Mouse (Mus musculus): ENCODE data around the gene Dmbx1. TPM values are rescaled to one million over a fixed set of nuclear protein-coding genes. Genes with fewer than 3 reads are reported as not detected.
A peak's percentile ranks its signal among the peaks of the same experiment; 100 is the strongest.

Dmbx1 gene
- total RNA-seq, 1 experiment = 0.18 TPM

- Histone ChIP-seq H3K36me3 (ENCODE audit: control insufficient read depth, insufficient read depth, low read length, poor library complexity, severe bottlenecking) (no peaks in the 10 kb centered on the region), H3K4me1 (ENCODE audit: control insufficient read depth in 2 of 2, insufficient read depth in 2 of 2, low read length in 2 of 2, poor library complexity in 1 of 2) (peaks cover 0 to 15% of the 10 kb centered on the region in 2 experiments; a peak in 2 of 4 replicates), H3K9me3 (ENCODE audit: control insufficient read depth, insufficient read depth, low read depth, low read length) (no peaks in the 10 kb centered on the region), H3K27ac (ENCODE audit: insufficient read depth, low read depth, low read length, poor library complexity, severe bottlenecking) (no peak overlapping the region), H3K9ac (ENCODE audit: insufficient read depth, low read depth, low read length, poor library complexity, severe bottlenecking) (peak overlapping the region; percentile 71), H3K4me3 (ENCODE audit: insufficient read depth in 1 of 2, low read depth in 1 of 2, low read length in 2 of 2, poor library complexity in 1 of 2, severe bottlenecking in 1 of 2) (peak overlapping the region; percentile 61 to 79)
- in situ Hi-C loops (cut with MboI; ENCODE audit: low sequenced_read_pairs in 2 of 2, unreplicated experiment in 2 of 2) = no loop called here
- TF ChIP-seq ZNF384 (IDR thresholded peaks at IDR 0.05; ENCODE audit: low read depth, low read length) (no peak), MAFK (IDR thresholded peaks at IDR 0.05; ENCODE audit: insufficient read depth, low read depth, low read length) (no peak), ZC3H11A (IDR thresholded peaks at IDR 0.05; ENCODE audit: borderline replicate concordance, low read depth, low read length) (no peak), CHD2 (IDR thresholded peaks at IDR 0.05; ENCODE audit: low read depth, low read length) (no peak), HCFC1 (IDR thresholded peaks at IDR 0.05; ENCODE audit: borderline replicate concordance, insufficient read depth, low read length) (no peak)
- no peak for DNase-seq (ENCODE audit: low read depth, low spot score)
Measured at GRCm38 (mm10) chr4:115962671-115963412, 23.1 kb upstream of the Dmbx1 start.

- Histone ChIP-seq H3K4me3 (ENCODE audit: insufficient read depth in 1 of 2, low read depth in 1 of 2, low read length in 2 of 2, poor library complexity in 1 of 2, severe bottlenecking in 1 of 2) (no peak overlapping the region), H3K9ac (ENCODE audit: insufficient read depth, low read depth, low read length, poor library complexity, severe bottlenecking) (no peak overlapping the region), H3K4me1 (ENCODE audit: control insufficient read depth in 2 of 2, insufficient read depth in 2 of 2, low read length in 2 of 2, poor library complexity in 1 of 2) (peaks cover 0 to 15% of the 10 kb centered on the region in 2 experiments; a peak in 2 of 4 replicates), H3K9me3 (ENCODE audit: control insufficient read depth, insufficient read depth, low read depth, low read length) (no peaks in the 10 kb centered on the region), H3K36me3 (ENCODE audit: control insufficient read depth, insufficient read depth, low read length, poor library complexity, severe bottlenecking) (no peaks in the 10 kb centered on the region), H3K27ac (ENCODE audit: insufficient read depth, low read depth, low read length, poor library complexity, severe bottlenecking) (no peak overlapping the region)
- no peak for DNase-seq (ENCODE audit: low read depth, low spot score)
- in situ Hi-C loops (cut with MboI; ENCODE audit: low sequenced_read_pairs in 2 of 2, unreplicated experiment in 2 of 2) = no loop called here
- TF ChIP-seq MAFK (IDR thresholded peaks at IDR 0.05; ENCODE audit: insufficient read depth, low read depth, low read length) (no peak), HCFC1 (IDR thresholded peaks at IDR 0.05; ENCODE audit: borderline replicate concordance, insufficient read depth, low read length) (no peak), ZNF384 (IDR thresholded peaks at IDR 0.05; ENCODE audit: low read depth, low read length) (no peak), ZC3H11A (IDR thresholded peaks at IDR 0.05; ENCODE audit: borderline replicate concordance, low read depth, low read length) (no peak), CHD2 (IDR thresholded peaks at IDR 0.05; ENCODE audit: low read depth, low read length) (no peak)
Measured at GRCm38 (mm10) chr4:115961991-115962390, 22.3 kb upstream of the Dmbx1 start.

- Histone ChIP-seq H3K4me1 (ENCODE audit: control insufficient read depth in 2 of 2, insufficient read depth in 2 of 2, low read length in 2 of 2, poor library complexity in 1 of 2) (peaks cover 0 to 14% of the 10 kb centered on the region in 2 experiments; a peak in 3 of 4 replicates), H3K27ac (ENCODE audit: insufficient read depth, low read depth, low read length, poor library complexity, severe bottlenecking) (no peak overlapping the region), H3K9me3 (ENCODE audit: control insufficient read depth, insufficient read depth, low read depth, low read length) (no peaks in the 10 kb centered on the region), H3K9ac (ENCODE audit: insufficient read depth, low read depth, low read length, poor library complexity, severe bottlenecking) (no peak overlapping the region), H3K4me3 (ENCODE audit: insufficient read depth in 1 of 2, low read depth in 1 of 2, low read length in 2 of 2, poor library complexity in 1 of 2, severe bottlenecking in 1 of 2) (no peak overlapping the region), H3K36me3 (ENCODE audit: control insufficient read depth, insufficient read depth, low read length, poor library complexity, severe bottlenecking) (no peaks in the 10 kb centered on the region)
- in situ Hi-C loops (cut with MboI; ENCODE audit: low sequenced_read_pairs in 2 of 2, unreplicated experiment in 2 of 2) = no loop called here
- no peak for TF ChIP-seq ZNF384 (IDR thresholded peaks at IDR 0.05; ENCODE audit: low read depth, low read length)
- TF ChIP-seq HCFC1 (IDR thresholded peaks at IDR 0.05; ENCODE audit: borderline replicate concordance, insufficient read depth, low read length) = no peak
- TF ChIP-seq CHD2 (IDR thresholded peaks at IDR 0.05; ENCODE audit: low read depth, low read length) = no peak
- no peak for TF ChIP-seq ZC3H11A (IDR thresholded peaks at IDR 0.05; ENCODE audit: borderline replicate concordance, low read depth, low read length)
- no peak for TF ChIP-seq MAFK (IDR thresholded peaks at IDR 0.05; ENCODE audit: insufficient read depth, low read depth, low read length)
- no peak for DNase-seq (ENCODE audit: low read depth, low spot score)
Measured at GRCm38 (mm10) chr4:115959546-115959945, 19.8 kb upstream of the Dmbx1 start.

GRCm38 (mm10) chr4:115955494-115955775, 15.7 kb upstream of the Dmbx1 start:
- no peaks in the 10 kb centered on the region for H3K36me3 ChIP-seq (ENCODE audit: control insufficient read depth, insufficient read depth, low read length, poor library complexity, severe bottlenecking)
- H3K9ac ChIP-seq (ENCODE audit: insufficient read depth, low read depth, low read length, poor library complexity, severe bottlenecking) = peak overlapping the region; percentile 59; the same call in 1 of the 2 replicates
- peak overlapping the region; percentile 78; the same call in 1 of the 2 replicates for H3K27ac ChIP-seq (ENCODE audit: insufficient read depth, low read depth, low read length, poor library complexity, severe bottlenecking)
- H3K4me3 ChIP-seq (ENCODE audit: insufficient read depth in 1 of 2, low read depth in 1 of 2, low read length in 2 of 2, poor library complexity in 1 of 2, severe bottlenecking in 1 of 2) = peak overlapping the region; percentile 54 to 56; a peak in 3 of 4 replicates
- H3K4me1 ChIP-seq (ENCODE audit: control insufficient read depth in 2 of 2, insufficient read depth in 2 of 2, low read length in 2 of 2, poor library complexity in 1 of 2) = peaks cover 2 to 20% of the 10 kb centered on the region in 2 experiments; a peak in 2 of 4 replicates
- H3K9me3 ChIP-seq (ENCODE audit: control insufficient read depth, insufficient read depth, low read depth, low read length) = no peaks in the 10 kb centered on the region
- no peak for DNase-seq (ENCODE audit: low read depth, low spot score)
- TF ChIP-seq ZC3H11A (IDR thresholded peaks at IDR 0.05; ENCODE audit: borderline replicate concordance, low read depth, low read length) (no peak), CHD2 (IDR thresholded peaks at IDR 0.05; ENCODE audit: low read depth, low read length) (no peak), MAFK (IDR thresholded peaks at IDR 0.05; ENCODE audit: insufficient read depth, low read depth, low read length) (no peak)
- in situ Hi-C loops (cut with MboI; ENCODE audit: low sequenced_read_pairs in 2 of 2, unreplicated experiment in 2 of 2) = no loop called here

Data from ES-E14 (cell line).